In the genomic region with DNA sequence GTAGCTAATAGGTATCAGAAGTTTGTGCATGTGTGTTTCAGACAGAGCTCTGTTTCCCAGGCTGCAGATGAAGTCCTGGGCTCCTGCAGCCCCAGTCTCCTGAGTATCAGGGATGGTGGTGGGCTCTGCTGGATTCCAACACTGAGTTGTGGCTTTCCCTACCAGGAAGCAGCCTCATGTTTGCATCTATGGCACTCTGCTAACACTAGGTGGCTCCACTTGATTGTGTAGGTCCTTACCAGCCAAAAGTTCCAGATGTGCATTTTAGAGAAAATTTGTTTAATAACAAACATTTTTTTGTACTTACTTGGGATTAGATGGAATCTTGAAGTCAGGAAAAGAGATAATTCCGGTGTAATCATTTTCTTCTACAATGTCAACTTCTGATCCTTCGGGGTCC, we compare ENCODE assay signal across 9 mouse cellular contexts. TPM values are rescaled to one million over a fixed set of nuclear protein-coding genes. Genes with fewer than 3 reads are reported as not detected.
A peak's percentile ranks its signal among the peaks of the same experiment; 100 is the strongest.
DNase-seq lines count a peak whose midpoint lies in the region; ATAC-seq and TF ChIP-seq lines count a peak whose summit lies in the region.
"Had no signal": no experiment of that assay in that cellular context is flagged by ENCODE, and none has a peak within 500 bp of the region (broad histone marks: within the 10 kb centered on the region; RNA-seq: fewer than 3 reads in every experiment).

No protein-coding gene starts in this region.

- 74% methylated on average over 2 of the region's 2 CpGs for WGBS in forebrain, postnatal 0 days
- WGBS in forebrain, embryonic 10.5 days: 75% methylated on average over 2 of the region's 2 CpGs
- 79% methylated on average over 2 of the region's 2 CpGs for WGBS in midbrain, embryonic 14.5 days
- 76% methylated on average over 2 of the region's 2 CpGs for WGBS in midbrain, embryonic 13.5 days
- WGBS in large intestine, adult 2 months: 33% methylated on average over 2 of the region's 2 CpGs

- no peak overlapping the region for H3K27ac ChIP-seq in forebrain, postnatal 0 days (ENCODE audit: low read depth, low read length)
- H3K27ac ChIP-seq in forebrain, embryonic 10.5 days: no peak overlapping the region
- no peak overlapping the region for H3K27ac ChIP-seq in midbrain, embryonic 14.5 days (replicated peaks; ENCODE audit: low read depth, low read length)
- no peak overlapping the region for H3K27ac ChIP-seq in midbrain, embryonic 13.5 days
- H3K27ac ChIP-seq: neural tube, embryonic 12.5 days had no signal

- no peaks in the 10 kb centered on the region for H3K9me3 ChIP-seq in forebrain, postnatal 0 days (ENCODE audit: low read length)
- 0 out of 2 replicates have a peak, but pooled peaks cover 6% of the 10 kb centered on the region for H3K9me3 ChIP-seq in forebrain, embryonic 10.5 days
- no peaks in the 10 kb centered on the region for H3K9me3 ChIP-seq in midbrain, embryonic 14.5 days (ENCODE audit: control insufficient read depth, low read length)
- 0 out of 2 replicates have a peak, but pooled peaks cover 5% of the 10 kb centered on the region for H3K9me3 ChIP-seq in midbrain, embryonic 13.5 days

- no peak overlapping the region for H3K4me2 ChIP-seq in forebrain, postnatal 0 days (ENCODE audit: low read depth)
- H3K4me2 ChIP-seq in midbrain, embryonic 14.5 days (ENCODE audit: low read length): no peak overlapping the region
- no peak overlapping the region for H3K4me2 ChIP-seq in midbrain, embryonic 13.5 days (replicated peaks)
- H3K4me2 ChIP-seq: neural tube, embryonic 12.5 days had no signal

- no peaks in the 10 kb centered on the region for H3K4me1 ChIP-seq in forebrain, postnatal 0 days (ENCODE audit: insufficient read depth)
- H3K4me1 ChIP-seq in forebrain, embryonic 10.5 days: no peaks in the 10 kb centered on the region
- H3K4me1 ChIP-seq in midbrain, embryonic 14.5 days (ENCODE audit: control insufficient read depth, insufficient read depth, low read length): no peaks in the 10 kb centered on the region
- no peaks in the 10 kb centered on the region for H3K4me1 ChIP-seq in midbrain, embryonic 13.5 days (replicated peaks)
- H3K4me1 ChIP-seq: neural tube, embryonic 12.5 days had no signal

- no peaks in the 10 kb centered on the region for H3K36me3 ChIP-seq in forebrain, postnatal 0 days (ENCODE audit: insufficient read depth)
- H3K36me3 ChIP-seq in forebrain, embryonic 10.5 days (replicated peaks): no peaks in the 10 kb centered on the region
- H3K36me3 ChIP-seq in midbrain, embryonic 14.5 days (ENCODE audit: control insufficient read depth, insufficient read depth, low read length): no peaks in the 10 kb centered on the region
- no peaks in the 10 kb centered on the region for H3K36me3 ChIP-seq in midbrain, embryonic 13.5 days
- H3K36me3 ChIP-seq: neural tube, embryonic 12.5 days had no signal

- no peak overlapping the region for H3K9ac ChIP-seq in forebrain, postnatal 0 days
- H3K9ac ChIP-seq in midbrain, embryonic 14.5 days (replicated peaks; ENCODE audit: low read length): no peak overlapping the region
- no peak overlapping the region for H3K9ac ChIP-seq in midbrain, embryonic 13.5 days (replicated peaks)
- H3K9ac ChIP-seq: neural tube, embryonic 12.5 days had no signal

- H3K27me3 ChIP-seq in forebrain, postnatal 0 days (ENCODE audit: insufficient read depth, low read length): no peaks in the 10 kb centered on the region
- no peaks in the 10 kb centered on the region for H3K27me3 ChIP-seq in forebrain, embryonic 10.5 days (ENCODE audit: poor library complexity, severe bottlenecking)
- H3K27me3 ChIP-seq in midbrain, embryonic 14.5 days (ENCODE audit: control insufficient read depth, insufficient read depth, low read length): no peaks in the 10 kb centered on the region
- no peaks in the 10 kb centered on the region for H3K27me3 ChIP-seq in midbrain, embryonic 13.5 days
- H3K27me3 ChIP-seq: neural tube, embryonic 12.5 days had no signal

- no peak overlapping the region for H3K4me3 ChIP-seq in forebrain, postnatal 0 days (ENCODE audit: low read depth, low read length)
- H3K4me3 ChIP-seq in forebrain, embryonic 10.5 days: no peak overlapping the region
- no peak overlapping the region for H3K4me3 ChIP-seq in midbrain, embryonic 14.5 days (replicated peaks; ENCODE audit: low read depth, low read length)
- H3K4me3 ChIP-seq in midbrain, embryonic 13.5 days (replicated peaks): no peak overlapping the region
- H3K4me3 ChIP-seq: neural tube, embryonic 12.5 days had no signal

- peak; percentile 60 for TF ChIP-seq CTCF in forebrain, postnatal 0 days (IDR thresholded peaks at IDR 0.05; ENCODE audit: low read depth)

- ATAC-seq in forebrain, postnatal 0 days: no peak
- ATAC-seq in midbrain, embryonic 14.5 days (ENCODE audit: low FRiP score, low TSS enrichment): no peak
- ATAC-seq in midbrain, embryonic 13.5 days: no peak

- peak; percentile 6 for DNase-seq in forebrain, postnatal 0 days
- no peak for DNase-seq in forebrain, embryonic 10.5 days (ENCODE audit: extremely low spot score, low spot score)
- peak; percentile 42 for DNase-seq in midbrain, embryonic 14.5 days
- peak; percentile 72 for DNase-seq in embryo, embryonic 10.5 days (ENCODE audit: low spot score)
- peak; percentile 25 for DNase-seq in large intestine, adult 2 months (ENCODE audit: low read depth, low spot score)
- DNase-seq in thymus, postnatal 25 days: peak; percentile 30
- DNase-seq in urinary bladder, postnatal 4 days (ENCODE audit: low spot score in 2 of 2): no peak

RNA-seq across cellular contexts. Expression of gene Hc, which starts 16.3 kb away (rescaled TPM):
- 0.46 and 1.1 TPM in 2 replicates for total RNA-seq in forebrain, postnatal 0 days (2014; rRNA removed)
- polyA plus RNA-seq in forebrain, postnatal 0 days (2015; fragmentation: Nextera tagmentation; extraction: Ambion mirVana): 0.28 and 1.3 TPM in 2 replicates
- polyA plus RNA-seq in forebrain, embryonic 10.5 days (2016; fragmentation: Nextera tagmentation; extraction: Ambion mirVana): 0.42 and 1.1 TPM in 2 replicates
- polyA plus RNA-seq in midbrain, embryonic 14.5 days (2014; fragmentation: Nextera tagmentation; extraction: Ambion mirVana): 0.15 and 0.41 TPM in 2 replicates
- 0.58 and 0.97 TPM in 2 replicates for polyA plus RNA-seq in midbrain, embryonic 13.5 days (2015; fragmentation: Nextera tagmentation; extraction: Ambion mirVana)
- 0.01 TPM in 2 replicates for polyA plus RNA-seq in large intestine, adult 2 months (2012; rRNA removed)

RNA-seq across cellular contexts. Expression of gene AI182371, which starts 56.4 kb away (rescaled TPM):
- 0.33 and 0.38 TPM in 2 replicates for total RNA-seq in forebrain, postnatal 0 days (2014; rRNA removed)
- 0.18 TPM in 1 of 2 replicates, not detected in the other for polyA plus RNA-seq in forebrain, postnatal 0 days (2015; fragmentation: Nextera tagmentation; extraction: Ambion mirVana)
- 0.14 and 0.19 TPM in 2 replicates for polyA plus RNA-seq in forebrain, embryonic 10.5 days (2016; fragmentation: Nextera tagmentation; extraction: Ambion mirVana)
- 0.36 and 0.39 TPM in 2 replicates for polyA plus RNA-seq in midbrain, embryonic 14.5 days (2014; fragmentation: Nextera tagmentation; extraction: Ambion mirVana)
- 0.22 and 0.46 TPM in 2 replicates for polyA plus RNA-seq in midbrain, embryonic 13.5 days (2015; fragmentation: Nextera tagmentation; extraction: Ambion mirVana)
- polyA plus RNA-seq in large intestine, adult 2 months (2012; rRNA removed): 0.22 and 0.26 TPM in 2 replicates

Comparison
In these comparisons a context has a peak if more than half of its experiments do, and no peak if none do; other contexts are left out.
1. DNase-seq: peak in forebrain, postnatal 0 days (single experiment), midbrain, embryonic 14.5 days (single experiment), embryo, embryonic 10.5 days (single experiment), large intestine, adult 2 months (single experiment) and thymus, postnatal 25 days (single experiment); none in forebrain, embryonic 10.5 days (single experiment) and urinary bladder, postnatal 4 days (0 of 2).